Comparison of ENCODE assay signal across 1 mouse cellular context in the genomic region with DNA sequence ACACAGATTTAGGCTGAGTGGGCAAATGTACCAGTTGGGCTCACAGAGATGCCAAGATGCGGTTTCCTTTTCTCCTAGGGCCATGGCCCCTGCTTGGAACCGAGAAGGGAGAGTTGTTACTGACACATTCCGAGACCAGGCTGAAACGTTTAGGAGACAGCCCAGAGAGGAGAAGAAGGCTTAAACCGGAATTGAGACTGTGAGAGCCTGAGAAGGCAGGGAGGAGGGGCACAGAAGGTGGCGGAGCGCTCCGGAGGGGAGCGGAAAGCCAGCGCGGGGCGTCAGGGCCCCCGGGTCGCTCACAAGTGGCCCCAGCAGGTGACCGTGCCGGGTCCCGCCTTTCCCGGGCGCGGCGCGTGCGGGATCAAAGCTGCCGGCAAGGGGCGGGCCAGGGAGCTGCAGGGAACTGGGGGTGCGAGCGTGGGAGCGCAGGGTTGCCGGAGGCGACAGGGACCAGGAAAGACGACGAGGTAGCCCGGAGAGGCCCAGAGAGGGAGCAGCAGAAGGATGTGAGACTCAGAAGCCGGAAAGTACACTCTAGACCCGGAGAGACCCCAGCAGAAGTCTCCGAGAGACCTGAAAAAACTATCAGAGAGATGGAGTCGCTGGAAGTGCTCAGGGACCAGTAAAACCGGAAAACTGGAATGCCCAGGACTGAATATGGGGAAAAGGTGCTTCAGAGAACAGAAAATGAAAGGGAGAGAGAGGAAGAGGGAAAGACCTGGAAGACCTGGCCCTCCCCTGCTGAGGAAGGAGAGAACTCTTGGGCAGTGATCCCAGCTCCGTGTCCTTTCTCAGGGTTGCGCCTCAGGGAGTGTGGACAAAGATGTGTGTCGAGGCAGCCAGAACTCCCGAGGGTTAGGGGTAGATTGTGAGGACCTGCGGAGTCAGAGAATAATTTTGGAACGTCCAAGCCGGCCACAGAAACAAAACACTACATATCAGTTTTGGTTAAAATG.
TF ChIP-seq lines count a peak whose summit lies in the region.

No protein-coding gene starts in this region.

TF ChIP-seq in CH12.LX, 34 proteins besides CTCF, POLR2A, EP300 and RAD21 (continued from another document):
- TF ChIP-seq POLR2AphosphoS2 (IDR thresholded peaks at IDR 0.05; ENCODE audit: low read depth, low read length) (no peak), JUN (IDR thresholded peaks at IDR 0.05; ENCODE audit: insufficient read depth, low read depth, low read length) (peak; percentile 33; the same call in 1 of the 2 replicates), RCOR1 (conservative IDR thresholded peaks at IDR 0.05; ENCODE audit: low read depth, low read length) (peak; percentile 90), ZKSCAN1 (IDR thresholded peaks at IDR 0.05; ENCODE audit: borderline replicate concordance, low read depth, low read length) (no peak), TCF12 (IDR thresholded peaks at IDR 0.05; ENCODE audit: low read depth, low read length) (peak; percentile 53; the same call in 1 of the 2 replicates), MYC (IDR thresholded peaks at IDR 0.05; ENCODE audit: low read depth, low read length) (no peak), SMC3 (IDR thresholded peaks at IDR 0.05; ENCODE audit: low read depth, low read length) (peak; percentile 16; the same call in 1 of the 2 replicates), ZC3H11A (IDR thresholded peaks at IDR 0.05; ENCODE audit: low read depth, low read length) (no peak), MAZ (IDR thresholded peaks at IDR 0.05; ENCODE audit: low read depth, low read length) (peak; percentile 72), IRF4 (IDR thresholded peaks at IDR 0.05; ENCODE audit: low read depth, low read length) (peak; percentile 86), TBP (conservative IDR thresholded peaks at IDR 0.05; ENCODE audit: low read depth, low read length) (no peak), MXI1 (IDR thresholded peaks at IDR 0.05; ENCODE audit: low read depth, low read length) (peak; percentile 73), ELF1 (IDR thresholded peaks at IDR 0.05; ENCODE audit: low read depth, low read length) (peak; percentile 68), USF2 (conservative IDR thresholded peaks at IDR 0.05; ENCODE audit: low read depth, low read length) (no peak)
